Mouse (Mus musculus) kidney, adult 18-20 months (tissue): Measurements from ENCODE around the gene Cd6.

Source experiments
- DNase-seq: peaks from one replicate; pipeline ENCODE4 v3.0.0; 2021

Cd6 gene

GRCm38 (mm10) chr19:10829436-10830175, at the start of gene Cd6:
Gene Cd6 (minus strand): TSS chr19:10830058.
- DNase-seq, result no peak

DNA sequence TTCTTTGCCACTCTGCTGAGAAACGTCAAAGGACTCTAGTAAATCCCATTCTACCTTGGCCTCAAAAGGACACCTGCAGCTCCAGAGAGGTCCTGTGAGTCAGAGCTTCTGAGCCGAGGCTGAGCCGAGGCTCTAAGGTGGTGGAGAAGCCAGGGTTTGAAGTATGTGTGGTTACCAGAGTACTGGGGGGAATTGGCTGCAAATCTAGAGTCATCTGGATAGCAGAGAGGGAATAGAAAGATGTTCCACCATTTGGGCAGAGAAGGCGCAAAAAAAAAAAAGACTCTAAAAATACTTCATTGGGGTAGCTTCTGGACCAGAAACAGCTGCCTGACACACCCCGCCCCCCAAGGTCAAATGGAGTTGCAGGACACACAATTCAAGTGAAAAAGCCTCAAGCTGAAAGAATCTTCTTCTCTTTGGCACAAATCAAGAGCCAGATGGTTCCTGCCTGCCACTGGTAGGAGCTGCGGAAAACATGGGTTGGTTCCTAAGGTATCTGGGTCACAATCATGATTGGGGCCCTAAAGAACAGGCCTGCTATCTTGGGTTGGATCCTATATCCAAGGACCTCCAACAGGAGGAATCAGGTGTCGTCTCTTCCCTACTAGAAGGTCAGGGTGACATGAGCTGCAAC, 48.5 kb upstream of the Cd6 start:
- no peak for DNase-seq

DNA sequence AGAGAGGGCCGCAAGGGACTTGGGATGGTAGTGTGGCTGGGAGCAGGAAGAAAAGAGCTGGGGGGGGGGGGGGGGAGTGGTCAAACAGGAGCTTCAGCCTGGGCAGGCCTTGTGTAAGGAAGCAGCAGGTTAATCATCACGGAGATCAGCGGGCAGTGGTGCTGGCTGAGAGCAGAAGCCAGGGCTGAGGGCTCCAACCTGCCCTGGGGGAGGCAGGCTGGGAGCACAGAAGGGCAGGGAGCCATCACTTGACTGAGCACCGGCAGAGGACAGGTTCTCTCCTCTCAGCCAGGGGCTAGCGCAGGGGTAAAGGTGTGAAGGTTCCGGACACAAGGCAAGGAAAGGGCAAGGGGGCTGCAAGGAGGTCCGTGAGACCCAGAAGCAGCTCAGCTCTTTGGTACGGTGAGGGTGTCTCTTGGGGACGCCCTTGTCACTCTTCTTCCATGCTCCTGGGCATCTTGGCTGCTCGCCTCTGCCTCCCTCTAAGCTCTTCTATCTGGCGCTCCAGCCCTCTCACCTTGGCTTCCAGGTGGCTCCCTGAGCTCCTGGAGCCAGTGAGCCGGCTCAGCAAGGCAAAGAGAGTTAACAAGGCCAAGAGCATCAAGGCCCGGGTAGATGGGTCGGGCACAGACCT, 41.6 kb upstream of the Cd6 start:
- DNase-seq, result no peak

GRCm38 (mm10) chr19:10870676-10871075, 40.8 kb upstream of the Cd6 start:
- DNase-seq, result no peak

GRCm38 (mm10) chr19:10869886-10870527, 40.1 kb upstream of the Cd6 start, which contains the start of gene Tmem132a:
Gene Tmem132a (minus strand): TSS chr19:10869940.
- DNase-seq, result no peak

DNA sequence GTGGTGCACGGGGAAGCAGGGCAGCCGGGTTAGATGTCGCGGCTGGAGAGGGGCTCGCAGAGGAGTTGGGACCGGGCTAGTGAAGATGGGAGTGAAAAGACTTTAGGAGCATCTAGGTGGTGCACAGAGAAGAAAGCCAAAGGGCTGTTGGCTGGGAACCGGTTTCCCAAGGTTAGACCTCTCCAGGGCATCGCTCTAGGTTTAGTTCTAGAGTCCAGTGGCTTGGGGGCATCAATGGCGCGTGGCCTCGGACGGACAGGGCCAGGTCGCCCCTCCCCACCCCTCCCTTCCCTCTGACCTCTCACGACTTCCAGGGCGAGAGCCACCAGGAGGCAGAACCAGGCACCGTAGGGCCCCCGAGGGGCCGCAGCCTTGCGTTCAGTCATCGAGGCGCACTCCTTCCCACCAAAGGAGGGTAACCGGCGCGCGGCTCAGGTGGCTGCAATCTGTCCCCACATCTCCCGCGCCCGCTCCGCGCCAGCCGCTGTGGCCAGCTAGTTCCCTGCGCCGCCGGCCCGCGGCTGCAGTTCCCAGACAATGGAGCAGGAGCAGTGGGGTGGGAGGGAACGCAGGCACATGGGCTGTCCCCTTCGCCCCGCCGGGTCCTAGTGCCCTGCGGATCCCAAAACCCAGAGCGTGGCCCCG, 39.5 kb upstream of the Cd6 start:
- peak; percentile 79 for DNase-seq

DNA sequence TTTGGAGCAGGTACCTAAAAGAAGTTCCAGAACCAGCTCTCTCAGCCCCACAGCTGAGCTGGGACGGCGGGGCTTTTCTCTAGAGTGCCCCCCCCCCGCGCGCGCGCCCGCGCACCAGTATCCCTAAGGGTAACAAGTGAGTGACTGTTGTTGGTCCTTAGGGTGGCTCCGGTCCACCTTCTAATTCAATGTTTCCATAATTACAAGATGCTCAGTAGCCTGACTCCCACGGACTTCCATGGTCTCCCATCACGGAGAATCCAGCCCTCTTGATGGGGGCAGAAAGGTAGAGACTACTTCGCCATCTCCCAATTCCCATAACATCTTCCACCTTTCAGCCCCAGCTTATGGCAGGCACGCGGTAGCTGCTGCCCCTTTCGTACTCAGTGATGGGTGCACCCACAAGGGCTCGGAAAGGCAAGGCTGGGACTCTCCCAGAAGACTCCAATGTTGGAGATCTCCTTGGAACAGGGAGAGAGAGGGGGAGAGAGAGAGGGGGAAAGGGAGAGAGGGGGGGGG, 38.8 kb upstream of the Cd6 start:
- DNase-seq, result no peak

DNA sequence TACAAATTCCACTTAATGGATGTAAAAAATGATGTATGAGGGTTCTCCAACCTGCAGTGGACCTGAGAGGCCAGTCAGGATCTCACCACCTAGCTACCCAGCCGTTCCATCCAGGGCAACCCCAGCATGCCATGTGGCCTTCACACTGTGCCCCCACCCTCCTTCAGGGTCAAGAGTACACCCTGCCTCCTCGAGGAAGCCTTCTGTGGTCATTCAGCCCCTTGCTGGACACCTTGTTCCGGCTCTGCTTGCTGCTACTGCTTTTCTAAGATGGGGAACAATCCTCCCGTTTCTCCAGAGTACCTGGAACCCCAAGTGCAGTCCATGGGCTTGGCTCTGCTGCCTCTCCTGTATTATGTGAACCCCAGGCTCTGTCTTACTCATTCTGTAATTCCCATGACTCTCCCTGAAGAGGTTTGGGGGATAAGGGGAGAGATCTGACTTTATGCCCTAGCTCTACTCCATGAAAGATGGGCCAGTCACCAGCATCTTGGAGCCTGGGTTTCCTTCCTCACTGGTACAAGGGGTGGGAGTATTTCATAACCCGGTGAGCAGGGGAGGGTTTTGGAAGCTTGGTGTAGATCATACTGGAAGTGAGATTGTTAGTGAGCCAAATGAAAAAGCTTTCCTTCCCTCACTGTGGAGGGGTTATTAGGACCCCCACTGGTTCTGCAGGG, 38.2 kb upstream of the Cd6 start:
- DNase-seq, result no peak

DNA sequence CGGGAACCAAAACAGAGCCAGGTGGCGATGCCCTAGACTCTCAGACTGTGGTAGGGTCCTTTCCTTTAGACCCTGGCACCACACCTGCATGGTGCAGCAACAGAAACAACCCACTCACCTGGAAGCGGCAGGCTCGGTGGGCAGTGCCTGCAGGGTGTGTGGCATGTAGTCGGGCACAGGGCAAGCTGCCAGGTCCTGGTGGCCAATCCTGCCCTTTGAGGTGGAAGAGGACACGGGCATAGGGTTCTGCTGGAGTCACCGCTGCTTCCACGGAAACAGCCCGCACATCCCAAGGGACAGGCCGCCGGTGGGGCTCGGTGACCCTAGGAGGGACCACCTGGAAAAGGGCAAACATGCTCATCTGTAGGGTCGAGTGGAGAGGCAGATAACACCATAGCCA, 36.5 kb upstream of the Cd6 start:
- no peak for DNase-seq

DNA sequence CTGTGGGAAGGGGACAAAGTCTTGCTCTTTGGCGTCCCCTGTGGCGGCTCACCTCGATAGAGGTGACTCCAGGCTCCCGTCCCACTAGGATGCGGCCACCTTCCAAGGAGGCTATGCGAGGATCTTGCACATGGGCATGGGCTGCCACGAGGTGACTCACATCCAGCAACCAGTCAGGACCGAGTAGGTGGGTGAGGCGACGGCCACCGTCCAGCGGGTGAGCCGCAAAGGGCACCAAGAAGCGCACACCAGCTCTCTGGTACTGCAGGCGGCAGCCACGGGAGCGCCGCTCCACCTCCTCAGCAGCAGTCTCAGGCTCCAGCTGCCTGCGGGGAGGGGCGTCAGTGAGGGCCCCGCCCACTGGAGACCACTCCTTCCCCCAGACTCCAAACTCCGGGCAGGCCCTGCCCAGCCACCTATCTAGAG, 30.2 kb upstream of the Cd6 start:
- DNase-seq, result no peak

GRCm38 (mm10) chr19:10856520-10856919, 26.7 kb upstream of the Cd6 start:
- no peak for DNase-seq

DNA sequence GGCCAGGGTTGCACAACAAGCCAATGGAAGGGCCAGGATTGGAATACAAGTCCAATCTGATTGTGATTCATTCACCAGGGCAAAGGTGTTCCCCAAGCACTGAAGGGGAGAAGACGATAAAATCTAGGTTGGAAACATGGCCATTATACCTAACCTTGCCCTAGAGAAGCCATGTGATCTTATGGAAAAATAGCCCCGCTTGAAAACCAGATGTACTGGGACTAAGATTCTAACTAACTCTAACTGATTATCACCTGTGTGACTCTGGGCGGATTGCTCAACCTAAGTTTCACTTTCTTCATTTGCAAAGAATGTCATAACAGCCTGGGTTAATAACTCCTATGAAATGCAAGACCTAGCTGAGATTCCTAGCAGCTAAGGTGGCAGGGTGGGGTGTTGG, 25.6 kb upstream of the Cd6 start:
- no peak for DNase-seq

DNA sequence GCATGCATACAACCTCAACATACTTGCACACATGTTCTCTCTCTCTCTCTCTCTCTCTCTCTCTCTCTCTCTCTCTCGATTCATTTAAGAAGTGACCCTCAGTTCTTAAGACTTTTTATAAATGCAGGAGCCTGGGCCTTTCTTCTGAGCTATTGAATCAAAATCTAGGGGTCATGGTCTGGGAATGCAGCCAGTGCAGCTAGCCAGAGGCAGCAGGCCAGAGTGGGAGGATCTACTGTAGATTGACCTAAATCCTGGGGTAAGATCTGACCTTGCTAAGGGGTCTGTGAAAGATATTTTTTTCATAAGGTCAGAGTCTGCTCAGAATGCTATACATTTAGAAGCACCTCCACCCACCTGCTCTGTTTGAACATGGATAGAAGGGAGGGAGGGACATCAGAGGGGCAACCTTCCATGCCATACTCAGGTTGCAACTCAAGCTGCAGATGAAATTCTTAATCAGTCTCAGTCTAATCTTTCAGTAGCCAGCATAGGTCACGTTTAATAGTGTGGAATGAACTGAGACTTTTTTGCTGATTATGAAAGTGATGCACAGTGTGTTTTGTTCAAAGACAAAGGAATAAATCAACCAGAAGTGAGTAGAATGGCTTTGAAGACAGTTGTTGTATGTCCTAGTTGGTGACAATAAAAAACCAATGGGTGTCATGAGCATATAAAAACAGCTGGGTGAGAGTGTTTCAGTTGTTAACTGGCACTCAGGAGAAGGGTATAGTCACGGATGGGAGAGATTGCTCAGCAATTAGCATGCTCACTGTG, 17.6 kb upstream of the Cd6 start:
- peak; percentile 47 for DNase-seq

- DNase-seq, result no peak
Observed at GRCm38 (mm10) chr19:10846150-10846549, 16.3 kb upstream of the Cd6 start.

GRCm38 (mm10) chr19:10845454-10845853, 15.6 kb upstream of the Cd6 start:
- DNase-seq, result no peak

- no peak for DNase-seq
Observed at GRCm38 (mm10) chr19:10844206-10844605, 14.3 kb upstream of the Cd6 start.

DNA sequence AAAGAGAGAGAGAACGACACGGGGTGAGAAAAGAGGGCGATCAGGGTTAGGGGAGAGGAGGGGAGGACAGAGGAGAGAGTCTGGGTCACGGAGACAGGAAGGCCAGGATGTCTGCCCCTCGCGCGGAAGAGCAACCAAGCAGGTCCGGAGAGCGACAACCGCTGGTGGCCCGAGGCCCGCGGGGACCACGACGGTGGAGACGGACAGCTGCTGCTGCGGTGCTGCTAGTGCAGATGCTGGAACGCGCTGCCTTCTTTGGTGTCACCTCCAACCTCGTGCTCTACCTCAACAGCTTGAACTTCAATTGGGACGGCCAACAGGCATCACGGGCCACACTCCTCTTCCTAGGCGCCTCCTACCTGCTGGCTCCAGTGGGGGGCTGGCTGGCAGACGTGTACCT, 13.1 kb upstream of the Cd6 start:
- DNase-seq, result no peak

DNA sequence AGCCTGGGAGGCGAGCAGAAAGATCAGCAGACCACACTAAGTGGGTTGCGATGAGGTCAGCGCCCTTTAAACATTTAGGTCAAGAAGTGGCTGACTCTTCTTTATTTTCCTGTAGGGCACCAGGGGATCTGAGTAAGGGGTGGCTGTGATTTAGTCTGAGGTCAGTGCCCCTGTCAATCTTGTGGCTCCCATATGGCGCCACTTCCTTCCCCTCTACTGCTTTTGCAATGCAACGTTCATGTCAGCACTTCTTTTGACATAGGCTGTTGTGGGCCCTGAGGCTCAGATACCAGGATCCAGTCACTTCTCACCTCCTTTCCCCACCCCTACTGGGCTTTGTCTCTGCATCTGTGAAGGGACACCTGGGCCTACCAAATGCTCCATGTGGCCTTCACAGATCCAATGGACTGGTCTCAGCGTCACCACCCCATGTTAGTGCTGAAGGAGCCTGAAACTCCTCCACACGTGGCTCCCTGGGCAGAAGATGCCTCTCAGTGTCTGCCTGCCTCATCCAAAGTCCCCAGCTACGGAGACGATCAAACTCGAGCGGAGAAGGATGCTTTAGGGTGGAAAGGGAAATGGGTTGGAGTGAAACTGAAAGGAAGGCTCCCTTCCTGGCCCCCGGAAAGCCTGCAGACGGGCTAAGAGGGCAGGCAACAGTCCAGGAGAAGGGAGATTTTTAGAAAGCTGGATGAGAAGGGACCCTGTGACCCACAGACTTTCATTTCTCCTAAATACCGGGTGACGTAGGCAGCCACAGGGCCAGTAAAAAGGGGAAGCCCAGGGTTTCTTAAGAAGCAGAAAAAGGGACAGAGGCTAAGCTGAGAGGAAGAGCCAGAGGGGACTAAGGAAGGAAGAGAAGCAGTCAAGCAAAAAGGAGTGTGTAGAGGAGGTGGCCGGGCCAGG, 12.1 kb upstream of the Cd6 start:
- DNase-seq, result peak; percentile 25

GRCm38 (mm10) chr19:10839010-10839892, 9.4 kb upstream of the Cd6 start, which contains the start of gene Slc15a3:
Gene Slc15a3 (plus strand): TSS chr19:10839727.
- no peak for DNase-seq
